Mouse (Mus musculus): ENCODE data around the gene Ifi204. TPM values are rescaled to one million over a fixed set of nuclear protein-coding genes. Genes with fewer than 3 reads are reported as not detected.

Gene Ifi204
- not detected for polyA plus RNA-seq (2017; shearing (Covaris generic))

DNA sequence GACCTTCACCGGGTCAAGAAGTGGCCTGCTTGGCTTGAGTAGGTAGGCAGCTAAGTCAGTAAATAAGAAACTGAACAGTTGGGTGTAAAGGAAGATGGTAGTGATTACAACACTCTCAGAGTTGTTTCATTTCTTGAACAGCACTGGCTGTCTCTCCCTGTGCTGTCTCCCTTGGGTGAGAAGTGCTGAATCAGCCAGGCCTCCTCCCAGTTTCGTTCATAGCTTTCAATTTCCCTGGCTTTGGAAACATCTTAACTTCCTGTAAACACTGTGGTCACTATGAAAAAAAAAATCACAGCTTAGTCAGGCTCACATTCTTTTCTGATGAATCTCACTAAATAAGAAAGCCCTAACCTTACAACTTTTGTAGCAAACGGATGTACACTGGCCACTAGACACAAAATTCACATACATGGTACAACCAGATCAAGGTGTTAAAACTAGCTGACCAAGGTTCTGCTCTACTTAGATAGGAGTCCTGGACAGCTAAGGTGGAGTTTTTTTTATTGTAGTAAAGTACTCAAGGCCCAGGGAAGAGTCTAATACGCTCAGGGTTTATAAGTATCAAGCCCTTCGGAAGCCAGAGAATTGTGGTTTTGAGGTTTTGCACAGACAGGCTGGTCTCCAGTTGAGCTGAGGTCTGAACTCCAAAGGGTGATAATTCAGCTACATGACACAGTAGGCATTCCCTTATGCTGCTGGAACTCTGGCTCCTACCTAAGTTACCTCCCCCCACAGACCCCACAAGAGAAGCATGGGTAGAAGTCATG lies at the start of gene Ifi204:
Ifi204 (minus strand) TSS at position 96 of the 770 bp plus-strand sequence.

GRCm38 (mm10) chr1:173741656-173742055 lies 25.1 kb downstream of the Ifi204 start, which contains the start of gene Ifi207:
Ifi207 (minus strand) TSS chr1:173741747.

Other genes with a start within 250 kb of the Ifi204 start
- 28.3 TPM for gene Ifi214, start 231.0 kb downstream of the Ifi204 start, polyA plus RNA-seq (2017; shearing (Covaris generic))
- gene Ifi213, start 167.7 kb downstream of the Ifi204 start, polyA plus RNA-seq (2017; shearing (Covaris generic)), result 89.8 TPM
- gene Ifi209, start 136.0 kb downstream of the Ifi204 start, polyA plus RNA-seq (2017; shearing (Covaris generic)), result 109 TPM
- 105 TPM for gene Ifi208, start 93.3 kb downstream of the Ifi204 start, polyA plus RNA-seq (2017; shearing (Covaris generic))
- not detected for gene Ifi207, start 25.2 kb downstream of the Ifi204 start, polyA plus RNA-seq (2017; shearing (Covaris generic))
- gene Ifi211, start 146.1 kb upstream of the Ifi204 start, polyA plus RNA-seq (2017; shearing (Covaris generic)), result 0.24 TPM
- gene Mndal, start 175.5 kb upstream of the Ifi204 start, polyA plus RNA-seq (2017; shearing (Covaris generic)), result 242 TPM
- gene Ifi203, start 175.7 kb upstream of the Ifi204 start, polyA plus RNA-seq (2017; shearing (Covaris generic)), result 150 TPM
- gene Ifi202b, start 215.8 kb upstream of the Ifi204 start, polyA plus RNA-seq (2017; shearing (Covaris generic)), result not detected